Mouse (Mus musculus) heart, embryonic 10.5 days (tissue): ENCODE results near the gene Slc28a3. TPM values are rescaled to one million over a fixed set of nuclear protein-coding genes. Genes with fewer than 3 reads are reported as not detected.

Source experiments
- DNase-seq: peaks from one replicate; pipeline ENCODE4 v3.0.0-alpha.2; 2017; ENCODE audit warnings: low spot score
- H3K27ac ChIP-seq: fragments of 300-500 bp; sonication (generic); 2 replicates; pipeline ENCODE4 v1.5.1; 2016; ENCODE audit warnings: mild to moderate bottlenecking
- H3K27me3 ChIP-seq: fragments of 300-500 bp; sonication (generic); 2 replicates; pipeline ENCODE4 v1.6.1; 2016; ENCODE audit warnings: mild to moderate bottlenecking; ENCODE audit not compliant: poor library complexity, insufficient read depth, severe bottlenecking
- H3K36me3 ChIP-seq: fragments of 300-500 bp; sonication (generic); 2 replicates; pipeline ENCODE4 v1.6.1; 2016; ENCODE audit warnings: mild to moderate bottlenecking, moderate library complexity
- H3K4me1 ChIP-seq: fragments of 300-500 bp; sonication (generic); 2 replicates; pipeline ENCODE4 v1.6.1; 2016; ENCODE audit warnings: mild to moderate bottlenecking
- H3K4me3 ChIP-seq: fragments of 300-500 bp; sonication (generic); 2 replicates; pipeline ENCODE4 v1.5.1; 2016; ENCODE audit warnings: mild to moderate bottlenecking, moderate library complexity
- H3K9me3 ChIP-seq: fragments of 300-500 bp; sonication (generic); 2 replicates; pipeline ENCODE4 v1.6.1; 2016; ENCODE audit warnings: mild to moderate bottlenecking, moderate library complexity
- WGBS: fragments of 180-500 bp; shearing (Covaris S2); methylation state at CpG from one replicate; pipeline ENCODE4 v1.1.7; 2016; 5-methylcytosine and 5-hydroxymethylcytosine counted together
- polyA plus RNA-seq: library from polyadenylated mRNA; unstranded; fragments of >200 nt; fragmentation: Nextera tagmentation; extraction: Ambion mirVana; gene quantifications from 2 replicates; pipeline ENCODE4 v1.2.1, GENCODE M21; 2016

Gene Slc28a3
- polyA plus RNA-seq, 1 experiment from 2014 or later, result 0.05 TPM

GRCm38 (mm10) chr13:58551924-58552323, 58.8 kb downstream of the Slc28a3 start:
- WGBS, result 74% methylated on average over 4 of the region's 4 CpGs
- no peaks in the 10 kb centered on the region for H3K4me1 ChIP-seq
- no peak overlapping the region for H3K27ac ChIP-seq
- H3K27me3 ChIP-seq, result no peaks in the 10 kb centered on the region
- no peaks in the 10 kb centered on the region for H3K9me3 ChIP-seq
- no peak overlapping the region for H3K4me3 ChIP-seq
- DNase-seq, result no peak
- H3K36me3 ChIP-seq, result no peaks in the 10 kb centered on the region

GRCm38 (mm10) chr13:58547570-58547969, 63.1 kb downstream of the Slc28a3 start:
- peaks cover 6% of the 10 kb centered on the region; the same call in 1 of the 2 replicates for H3K4me1 ChIP-seq
- no peak overlapping the region for H3K27ac ChIP-seq
- 59% methylated on average over 7 of the region's 7 CpGs for WGBS
- H3K36me3 ChIP-seq, result no peaks in the 10 kb centered on the region
- no peaks in the 10 kb centered on the region for H3K9me3 ChIP-seq
- no peaks in the 10 kb centered on the region for H3K27me3 ChIP-seq
- no peak for DNase-seq
- no peak overlapping the region for H3K4me3 ChIP-seq

- Histone ChIP-seq H3K27ac (no peak overlapping the region), H3K36me3 (no peaks in the 10 kb centered on the region), H3K27me3 (no peaks in the 10 kb centered on the region), H3K9me3 (no peaks in the 10 kb centered on the region), H3K4me3 (no peak overlapping the region), H3K4me1 (peaks cover 9% of the 10 kb centered on the region; the same call in 1 of the 2 replicates)
- WGBS, result 68% methylated on average over 12 of the region's 12 CpGs
- DNase-seq, result no peak
These were observed 66.8 kb downstream of the Slc28a3 start for GRCm38 (mm10) chr13:58543688-58544408.

- peak overlapping the region; percentile 64 for H3K27ac ChIP-seq
- H3K9me3 ChIP-seq, result no peaks in the 10 kb centered on the region
- H3K36me3 ChIP-seq, result no peaks in the 10 kb centered on the region
- DNase-seq, result peak; percentile 89
- H3K4me3 ChIP-seq, result no peak overlapping the region
- H3K4me1 ChIP-seq, result peaks cover 17% of the 10 kb centered on the region
- no peaks in the 10 kb centered on the region for H3K27me3 ChIP-seq
- 34% methylated on average over 7 of the region's 7 CpGs for WGBS
These were observed 67.6 kb downstream of the Slc28a3 start for GRCm38 (mm10) chr13:58543066-58543465.

GRCm38 (mm10) chr13:58542601-58543041, 68.1 kb downstream of the Slc28a3 start:
- DNase-seq, result no peak
- H3K27me3 ChIP-seq, result no peaks in the 10 kb centered on the region
- H3K27ac ChIP-seq, result peak overlapping the region; percentile 64
- H3K4me3 ChIP-seq, result no peak overlapping the region
- peaks cover 21% of the 10 kb centered on the region for H3K4me1 ChIP-seq
- H3K36me3 ChIP-seq, result no peaks in the 10 kb centered on the region
- no peaks in the 10 kb centered on the region for H3K9me3 ChIP-seq
- WGBS, result 56% methylated on average over 10 of the region's 10 CpGs

- Histone ChIP-seq H3K27me3 (no peaks in the 10 kb centered on the region), H3K4me1 (peaks cover 23% of the 10 kb centered on the region), H3K4me3 (no peak overlapping the region), H3K36me3 (no peaks in the 10 kb centered on the region), H3K27ac (peak overlapping the region; percentile 49; the same call in 1 of the 2 replicates), H3K9me3 (no peaks in the 10 kb centered on the region)
- DNase-seq, result no peak
- 62% methylated on average over 8 of the region's 8 CpGs for WGBS
These were observed 68.5 kb downstream of the Slc28a3 start for GRCm38 (mm10) chr13:58542167-58542566.

- Histone ChIP-seq H3K4me3 (no peak overlapping the region), H3K9me3 (no peaks in the 10 kb centered on the region), H3K36me3 (no peaks in the 10 kb centered on the region), H3K4me1 (peaks cover 23% of the 10 kb centered on the region), H3K27ac (no peak overlapping the region), H3K27me3 (no peaks in the 10 kb centered on the region)
- WGBS, result 82% methylated on average over 4 of the region's 4 CpGs
- no peak for DNase-seq
These were observed 69.1 kb downstream of the Slc28a3 start for GRCm38 (mm10) chr13:58541620-58542019.

GRCm38 (mm10) chr13:58538966-58539365, 71.7 kb downstream of the Slc28a3 start:
- no peak overlapping the region for H3K4me3 ChIP-seq
- H3K36me3 ChIP-seq, result no peaks in the 10 kb centered on the region
- 56% methylated on average over 7 of the region's 7 CpGs for WGBS

GRCm38 (mm10) chr13:58538366-58538765, 72.3 kb downstream of the Slc28a3 start:
- no peaks in the 10 kb centered on the region for H3K36me3 ChIP-seq
- H3K27me3 ChIP-seq, result no peaks in the 10 kb centered on the region
- no peak for DNase-seq
- no peak overlapping the region for H3K4me3 ChIP-seq
- peak overlapping the region; percentile 72 for H3K27ac ChIP-seq
- H3K9me3 ChIP-seq, result no peaks in the 10 kb centered on the region
- 44% methylated on average over 4 of the region's 4 CpGs for whole genome bisulfite sequencing
- H3K4me1 ChIP-seq, result peaks cover 29% of the 10 kb centered on the region

More at GRCm38 (mm10) chr13:58538966-58539365, 71.7 kb downstream of the Slc28a3 start:
- no peaks in the 10 kb centered on the region for H3K27me3 ChIP-seq
- no peak for DNase-seq
- no peaks in the 10 kb centered on the region for H3K9me3 ChIP-seq
- 0 out of 2 replicates have a peak overlapping the region, but pooled peaks have one; percentile 9 for H3K27ac ChIP-seq
- H3K4me1 ChIP-seq, result peaks cover 29% of the 10 kb centered on the region

- peaks cover 26% of the 10 kb centered on the region for H3K4me1 ChIP-seq
- no peak overlapping the region for H3K4me3 ChIP-seq
- no peaks in the 10 kb centered on the region for H3K9me3 ChIP-seq
- DNase-seq, result peak; percentile 92
- no peaks in the 10 kb centered on the region for H3K27me3 ChIP-seq
- WGBS, result 35% methylated on average over 6 of the region's 6 CpGs
- peak overlapping the region; percentile 72 for H3K27ac ChIP-seq
- no peaks in the 10 kb centered on the region for H3K36me3 ChIP-seq
These were observed 72.8 kb downstream of the Slc28a3 start for GRCm38 (mm10) chr13:58537916-58538233.

- no peaks in the 10 kb centered on the region for H3K36me3 ChIP-seq
- DNase-seq, result no peak
- 89% methylated on average over 6 of the region's 6 CpGs for WGBS
- H3K4me1 ChIP-seq, result peaks cover 23% of the 10 kb centered on the region
- peak overlapping the region; percentile 68; the same call in 1 of the 2 replicates for H3K27ac ChIP-seq
- no peaks in the 10 kb centered on the region for H3K27me3 ChIP-seq
- no peaks in the 10 kb centered on the region for H3K9me3 ChIP-seq
- H3K4me3 ChIP-seq, result no peak overlapping the region
These were observed 73.3 kb downstream of the Slc28a3 start for GRCm38 (mm10) chr13:58537232-58537915.

GRCm38 (mm10) chr13:58536466-58537231, 74.0 kb downstream of the Slc28a3 start:
- Histone ChIP-seq H3K36me3 (no peaks in the 10 kb centered on the region), H3K4me1 (peaks cover 23% of the 10 kb centered on the region), H3K9me3 (no peaks in the 10 kb centered on the region), H3K27me3 (no peaks in the 10 kb centered on the region), H3K4me3 (no peak overlapping the region), H3K27ac (no peak overlapping the region)
- WGBS, result 77% methylated on average over 2 of the region's 2 CpGs
- no peak for DNase-seq

- H3K27ac ChIP-seq, result no peak overlapping the region
- peaks cover 23% of the 10 kb centered on the region for H3K4me1 ChIP-seq
- no peaks in the 10 kb centered on the region for H3K36me3 ChIP-seq
- H3K27me3 ChIP-seq, result no peaks in the 10 kb centered on the region
- WGBS, result 70% methylated on average over 2 of the region's 2 CpGs
- H3K4me3 ChIP-seq, result no peak overlapping the region
- no peak for DNase-seq
- H3K9me3 ChIP-seq, result no peaks in the 10 kb centered on the region
These were observed 75.4 kb downstream of the Slc28a3 start for GRCm38 (mm10) chr13:58535321-58535720.
